Mouse (Mus musculus) myocyte (in vitro differentiated cells): ENCODE data around the gene Eps8.

Experiments used
- CEBPB ChIP-seq: IDR thresholded peaks from 2 replicates; pipeline ENCODE4 v1.6.1; 2011; ENCODE audit warnings: mild to moderate bottlenecking, moderate library complexity; ENCODE audit not compliant: poor library complexity, insufficient read depth, severe bottlenecking
- MAX ChIP-seq: IDR thresholded peaks from one replicate; pipeline ENCODE4 v1.6.1; 2011; ENCODE audit warnings: low read depth, mild to moderate bottlenecking, control low read depth
- POLR2A ChIP-seq: IDR thresholded peaks from one replicate; pipeline ENCODE4 v1.6.1; 2011; ENCODE audit warnings: low read depth, mild to moderate bottlenecking, control low read depth, moderate library complexity; ENCODE audit not compliant: insufficient read length
- USF1 ChIP-seq: IDR thresholded peaks from one replicate; pipeline ENCODE4 v1.6.1; 2011; ENCODE audit warnings: low read depth, mild to moderate bottlenecking, control low read depth, moderate library complexity

DNA sequence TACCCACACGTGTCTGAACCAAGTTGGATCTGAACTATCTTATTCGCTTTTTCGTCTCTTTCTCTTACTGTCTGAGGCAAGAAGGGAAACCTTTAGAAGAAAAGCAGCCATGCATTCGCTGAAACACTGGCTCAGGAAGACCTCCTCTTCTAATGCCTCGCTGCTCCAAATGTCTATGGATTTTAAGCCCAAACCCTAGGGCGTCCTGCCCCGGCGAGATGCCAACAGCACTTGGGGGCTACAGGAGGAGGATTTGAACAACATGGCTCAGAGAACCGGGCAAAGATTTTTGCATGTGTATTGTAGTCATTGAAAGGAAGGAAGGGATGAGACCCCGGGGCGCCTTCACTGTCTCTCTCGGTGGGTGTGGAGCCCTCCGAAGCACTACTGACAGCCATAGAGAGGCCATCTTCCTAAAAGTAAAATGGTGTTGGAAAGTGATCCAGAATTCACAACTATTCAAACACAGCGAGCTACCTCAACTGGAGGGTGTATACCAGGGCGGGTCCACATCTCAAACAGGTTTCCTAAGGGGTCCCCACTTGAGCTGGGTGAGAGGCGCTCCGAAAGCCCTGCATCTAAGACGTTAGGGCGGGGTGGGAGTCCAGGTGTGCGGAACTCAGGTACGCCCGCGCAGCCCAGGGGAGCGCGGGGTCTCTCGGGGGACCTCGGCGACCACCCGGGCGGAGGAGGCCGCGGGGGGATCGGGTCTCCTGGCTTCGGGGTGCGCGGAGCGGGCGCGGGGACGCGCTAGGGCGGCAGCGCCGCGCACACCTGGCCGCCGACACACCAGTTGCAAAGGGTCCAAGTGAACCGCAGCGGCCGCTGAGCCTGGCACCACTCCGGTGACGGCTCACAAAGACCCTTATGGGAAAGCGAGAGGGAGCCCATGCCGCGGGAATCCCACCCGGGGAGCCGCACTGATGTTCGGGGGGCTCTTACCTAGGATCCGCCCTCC, 6.3 kb downstream of the Eps8 start:
- TF ChIP-seq POLR2A (no peak), CEBPB (no peak), MAX (no peak), USF1 (no peak)
